Mouse (Mus musculus): Measurements from ENCODE around the gene Med17.

GRCm38 (mm10) chr9:15278343-15278742 is 1.4 kb downstream of the Med17 start:
- TF ChIP-seq POLR2A (IDR thresholded peaks at IDR 0.05; ENCODE audit: extremely low read depth, insufficient read depth, low read length) (no peak), CTCF (IDR thresholded peaks at IDR 0.05; ENCODE audit: extremely low read depth, insufficient read depth, low read length) (no peak)
